Mouse (Mus musculus) ES-E14 (cell line): ENCODE measurements at regions not wholly inside any gene's neighbourhood (a gene's known extent, or its start where the extent isn't known, plus 50 kb on each side); places are given as distances from the start of the nearest gene placed in this dataset.

Experiments
- CHD2 ChIP-seq: IDR thresholded peaks from 2 replicates; pipeline ENCODE4 v1.6.1; 2014; ENCODE audit warnings: mild to moderate bottlenecking, low read depth, low read length, inconsistent platforms
- MAFK ChIP-seq: IDR thresholded peaks from 2 replicates; pipeline ENCODE4 v1.6.1; 2014; ENCODE audit warnings: mild to moderate bottlenecking, low read depth, low read length, inconsistent platforms; ENCODE audit not compliant: insufficient read depth

DNA sequence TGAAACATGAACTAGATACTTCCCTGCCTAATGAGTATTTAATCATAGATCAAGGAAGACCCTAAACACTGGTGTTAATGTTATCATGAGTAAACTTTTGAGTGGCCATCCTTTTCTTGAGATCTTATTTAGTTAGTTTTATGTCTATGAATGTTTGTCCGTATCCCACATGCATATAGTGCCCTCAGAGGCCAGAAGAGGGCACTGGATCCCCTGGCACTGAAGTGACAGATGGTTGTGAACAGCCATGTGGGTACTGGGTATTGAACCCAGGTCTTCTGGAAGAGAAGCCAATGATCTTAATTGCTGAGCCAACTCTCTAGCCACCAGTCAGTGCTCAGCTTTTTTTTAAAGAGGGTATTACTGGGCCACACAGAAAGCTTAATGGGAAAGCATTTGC, 408.6 kb upstream of the Hnrnpa3 start:
- TF ChIP-seq CHD2 (no peak), MAFK (no peak)
